Mouse (Mus musculus): ENCODE data around the gene Iah1. TPM values are rescaled to one million over a fixed set of nuclear protein-coding genes. Genes with fewer than 3 reads are reported as not detected.

The Iah1 gene
- polyA plus RNA-seq, 1 experiment = 79.5 TPM

GRCm38 (mm10) chr12:21368376-21369086 lies 52.3 kb downstream of the Iah1 start:
- H3K36me3 ChIP-seq (ENCODE audit: control insufficient read depth, insufficient read depth) = no peaks in the 10 kb centered on the region
- TF ChIP-seq TCF12 (IDR thresholded peaks at IDR 0.05; ENCODE audit: insufficient read depth, poor library complexity, severe bottlenecking) (no peak), TCF3 (IDR thresholded peaks at IDR 0.05; ENCODE audit: insufficient read length, low read depth) (no peak), CEBPB (IDR thresholded peaks at IDR 0.05; ENCODE audit: insufficient read depth, poor library complexity, severe bottlenecking) (no peak), MAX (IDR thresholded peaks at IDR 0.05; ENCODE audit: low read depth) (no peak), E2F4 (IDR thresholded peaks at IDR 0.05; ENCODE audit: insufficient read depth) (no peak), MYOG (IDR thresholded peaks at IDR 0.05; ENCODE audit: control insufficient read depth in 1 of 3, insufficient read depth in 1 of 3, insufficient read length in 2 of 3, low read depth in 2 of 3) (no peak), SRF (IDR thresholded peaks at IDR 0.05; ENCODE audit: control insufficient read depth, insufficient read length, low read depth) (no peak), POLR2AphosphoS2 (IDR thresholded peaks at IDR 0.05; ENCODE audit: insufficient read length, low read depth) (no peak), REST (IDR thresholded peaks at IDR 0.05; ENCODE audit: insufficient read depth, insufficient read length) (no peak), USF1 (IDR thresholded peaks at IDR 0.05; ENCODE audit: low read depth) (no peak), POLR2A (IDR thresholded peaks at IDR 0.05; ENCODE audit: insufficient read length, low read depth) (no peak), MYOD1 (IDR thresholded peaks at IDR 0.05; ENCODE audit: control insufficient read depth in 1 of 3, insufficient read length in 2 of 3, low read depth in 2 of 3) (no peak)
- H3ac ChIP-seq (ENCODE audit: control insufficient read depth, insufficient read length) = no peak overlapping the region
- H3K79me2 ChIP-seq (ENCODE audit: control insufficient read depth, insufficient read depth) = peaks cover 50% of the 10 kb centered on the region
- no peak overlapping the region for H3K4me3 ChIP-seq
- H3K27me3 ChIP-seq (ENCODE audit: control insufficient read depth, insufficient read depth, insufficient read length) = no peaks in the 10 kb centered on the region
- no peak overlapping the region for H3K4me2 ChIP-seq (ENCODE audit: low read depth)

DNA sequence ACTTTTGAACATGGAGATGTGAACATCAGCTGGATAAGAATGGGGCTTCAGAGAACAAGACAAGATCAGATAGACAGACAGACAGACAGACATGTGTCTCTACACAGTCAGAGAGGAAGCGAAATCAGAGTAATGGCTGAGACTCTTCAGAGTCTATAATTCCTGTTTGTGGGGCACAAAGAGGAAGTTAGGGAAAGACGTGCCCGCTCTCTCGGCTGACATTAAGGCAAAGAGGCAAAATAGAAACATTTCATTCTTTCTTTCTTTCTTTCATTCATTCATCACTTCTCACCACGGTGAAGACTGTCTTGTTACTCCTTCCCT lies 52.9 kb downstream of the Iah1 start:
- Histone ChIP-seq H3K4me3 (no peak overlapping the region), H3K4me2 (ENCODE audit: low read depth) (no peak overlapping the region), H3K27me3 (ENCODE audit: control insufficient read depth, insufficient read depth, insufficient read length) (no peaks in the 10 kb centered on the region), H3ac (ENCODE audit: control insufficient read depth, insufficient read length) (no peak overlapping the region), H3K36me3 (ENCODE audit: control insufficient read depth, insufficient read depth) (no peaks in the 10 kb centered on the region), H3K79me2 (ENCODE audit: control insufficient read depth, insufficient read depth) (peaks cover 50% of the 10 kb centered on the region)
- TF ChIP-seq REST (IDR thresholded peaks at IDR 0.05; ENCODE audit: insufficient read depth, insufficient read length) (no peak), POLR2AphosphoS2 (IDR thresholded peaks at IDR 0.05; ENCODE audit: insufficient read length, low read depth) (no peak), POLR2A (IDR thresholded peaks at IDR 0.05; ENCODE audit: insufficient read length, low read depth) (no peak), MAX (IDR thresholded peaks at IDR 0.05; ENCODE audit: low read depth) (no peak), TCF3 (IDR thresholded peaks at IDR 0.05; ENCODE audit: insufficient read length, low read depth) (no peak), SRF (IDR thresholded peaks at IDR 0.05; ENCODE audit: control insufficient read depth, insufficient read length, low read depth) (no peak), CEBPB (IDR thresholded peaks at IDR 0.05; ENCODE audit: insufficient read depth, poor library complexity, severe bottlenecking) (no peak), MYOG (IDR thresholded peaks at IDR 0.05; ENCODE audit: control insufficient read depth in 1 of 3, insufficient read depth in 1 of 3, insufficient read length in 2 of 3, low read depth in 2 of 3) (no peak), MYOD1 (IDR thresholded peaks at IDR 0.05; ENCODE audit: control insufficient read depth in 1 of 3, insufficient read length in 2 of 3, low read depth in 2 of 3) (no peak), E2F4 (IDR thresholded peaks at IDR 0.05; ENCODE audit: insufficient read depth) (no peak)

DNA sequence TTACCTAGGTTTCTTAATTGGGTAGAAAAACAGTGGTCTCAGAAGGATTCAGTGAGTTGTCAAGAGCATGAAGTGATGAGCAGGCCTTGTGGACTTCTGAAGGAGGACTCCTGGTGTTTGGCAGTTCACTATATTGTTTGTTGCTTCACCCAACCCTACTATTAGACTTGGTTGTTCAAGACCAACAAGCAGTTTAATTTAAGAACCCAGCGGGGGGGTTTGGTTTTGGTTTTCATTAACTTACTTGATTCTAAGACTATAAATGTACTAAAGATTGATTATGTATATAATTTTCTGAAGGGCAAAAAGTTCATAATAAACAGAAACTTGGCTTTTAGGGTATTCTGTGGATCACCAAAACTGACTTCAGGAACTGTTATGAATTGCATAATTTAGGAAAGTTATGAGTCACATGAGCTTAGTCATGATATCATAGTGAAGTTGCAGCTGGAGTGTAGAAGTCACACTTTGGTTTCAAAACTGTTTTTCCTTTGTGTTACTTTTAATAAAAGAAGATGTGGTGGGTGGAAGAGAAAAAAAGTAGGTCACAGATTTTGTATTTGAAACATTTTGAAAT lies 53.9 kb downstream of the Iah1 start:
- Histone ChIP-seq H3ac (ENCODE audit: control insufficient read depth, insufficient read length) (no peak overlapping the region), H3K4me3 (no peak overlapping the region), H3K27me3 (ENCODE audit: control insufficient read depth, insufficient read depth, insufficient read length) (no peaks in the 10 kb centered on the region), H3K36me3 (ENCODE audit: control insufficient read depth, insufficient read depth) (no peaks in the 10 kb centered on the region), H3K79me2 (ENCODE audit: control insufficient read depth, insufficient read depth) (peaks cover 50% of the 10 kb centered on the region), H3K4me2 (ENCODE audit: low read depth) (no peak overlapping the region)
- TF ChIP-seq USF1 (IDR thresholded peaks at IDR 0.05; ENCODE audit: low read depth) (peak; percentile 50), TCF12 (IDR thresholded peaks at IDR 0.05; ENCODE audit: insufficient read depth, poor library complexity, severe bottlenecking) (no peak), MYOD1 (IDR thresholded peaks at IDR 0.05; ENCODE audit: control insufficient read depth in 1 of 3, insufficient read length in 2 of 3, low read depth in 2 of 3) (no peak), MAX (IDR thresholded peaks at IDR 0.05; ENCODE audit: low read depth) (no peak), REST (IDR thresholded peaks at IDR 0.05; ENCODE audit: insufficient read depth, insufficient read length) (no peak), CEBPB (IDR thresholded peaks at IDR 0.05; ENCODE audit: insufficient read depth, poor library complexity, severe bottlenecking) (peak; percentile 86; the same call in 1 of the 2 replicates), E2F4 (IDR thresholded peaks at IDR 0.05; ENCODE audit: insufficient read depth) (no peak)

GRCm38 (mm10) chr12:21373100-21373819 lies 57.1 kb downstream of the Iah1 start, which contains the start of gene Adam17:
Gene Adam17, minus strand, starts transcription at chr12:21373632.
- H3ac ChIP-seq (ENCODE audit: control insufficient read depth, insufficient read length) = peak within 1 kb of the TSS; percentile 19
- peaks cover 36% of the 10 kb centered on the region for H3K79me2 ChIP-seq (ENCODE audit: control insufficient read depth, insufficient read depth)
- TF ChIP-seq E2F4 (IDR thresholded peaks at IDR 0.05; ENCODE audit: insufficient read depth) (peak; percentile 29), TCF3 (IDR thresholded peaks at IDR 0.05; ENCODE audit: insufficient read length, low read depth) (no peak), TCF12 (IDR thresholded peaks at IDR 0.05; ENCODE audit: insufficient read depth, poor library complexity, severe bottlenecking) (no peak), CEBPB (IDR thresholded peaks at IDR 0.05; ENCODE audit: insufficient read depth, poor library complexity, severe bottlenecking) (no peak), MAX (IDR thresholded peaks at IDR 0.05; ENCODE audit: low read depth) (no peak), REST (IDR thresholded peaks at IDR 0.05; ENCODE audit: insufficient read depth, insufficient read length) (no peak), SRF (IDR thresholded peaks at IDR 0.05; ENCODE audit: control insufficient read depth, insufficient read length, low read depth) (peak; percentile 47), USF1 (IDR thresholded peaks at IDR 0.05; ENCODE audit: low read depth) (no peak), MYOG (IDR thresholded peaks at IDR 0.05; ENCODE audit: control insufficient read depth in 1 of 3, insufficient read depth in 1 of 3, insufficient read length in 2 of 3, low read depth in 2 of 3) (peak in 1 of 3 experiments; percentile 16), POLR2AphosphoS2 (IDR thresholded peaks at IDR 0.05; ENCODE audit: insufficient read length, low read depth) (peak; percentile 75), POLR2A (IDR thresholded peaks at IDR 0.05; ENCODE audit: insufficient read length, low read depth) (peak; percentile 87), MYOD1 (IDR thresholded peaks at IDR 0.05; ENCODE audit: control insufficient read depth in 1 of 3, insufficient read length in 2 of 3, low read depth in 2 of 3) (peak in 1 of 3 experiments; percentile 29)
- H3K4me2 ChIP-seq (ENCODE audit: low read depth) = peak within 1 kb of the TSS; percentile 92
- H3K4me3 ChIP-seq = peak within 1 kb of the TSS; percentile 90
- H3K27me3 ChIP-seq (ENCODE audit: control insufficient read depth, insufficient read depth, insufficient read length) = no peaks in the 10 kb centered on the region
- no peaks in the 10 kb centered on the region for H3K36me3 ChIP-seq (ENCODE audit: control insufficient read depth, insufficient read depth)

Other genes with a start within 250 kb of the Iah1 start
- gene Cpsf3, start 31.0 kb upstream of the Iah1 start, polyA plus RNA-seq (2012; fragmentation: generic; extraction: Trizol) = 50.5 TPM
- 45.4 TPM for gene Itgb1bp1, start 30.1 kb upstream of the Iah1 start, polyA plus RNA-seq (2012; fragmentation: generic; extraction: Trizol)
- 13.4 TPM for gene Adam17, start 57.2 kb downstream of the Iah1 start, polyA plus RNA-seq (2012; fragmentation: generic; extraction: Trizol)
- 156 TPM for gene Ywhaq, start 101.2 kb downstream of the Iah1 start, polyA plus RNA-seq (2012; fragmentation: generic; extraction: Trizol)